Mouse (Mus musculus): Measurements from ENCODE around the gene Ksr1. TPM values are rescaled to one million over a fixed set of nuclear protein-coding genes. Genes with fewer than 3 reads are reported as not detected.
"Not testable (repeated sequence)": the region's sequence is repeated elsewhere in the genome, so short reads cannot be mapped to it uniquely, and the experiment has no call there.

The Ksr1 gene
- polyA plus RNA-seq, 1 experiment from 2014 or later = 0.81 TPM

DNA sequence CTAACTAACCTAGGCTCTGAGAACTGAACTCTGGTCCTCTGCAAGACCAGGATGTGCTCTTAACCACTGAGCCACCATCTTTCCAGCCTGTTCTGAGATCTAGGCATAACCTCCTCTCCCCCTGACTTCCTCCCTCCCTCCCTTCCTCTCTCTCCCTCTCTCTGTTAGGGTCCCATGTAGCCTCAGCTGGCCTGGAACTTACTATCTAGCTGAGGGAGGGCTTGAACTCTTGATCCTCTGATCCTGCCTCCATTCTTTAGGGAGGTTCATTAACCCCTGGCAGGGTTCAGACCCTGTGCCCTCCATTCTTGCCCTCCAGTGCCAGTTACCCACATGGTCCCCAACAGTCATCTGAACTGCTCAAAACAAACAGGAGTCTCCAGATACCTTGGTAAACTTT is 133.2 kb downstream of the Ksr1 start:
- no peaks in the 10 kb centered on the region for H3K27me3 ChIP-seq (ENCODE audit: insufficient read depth, low read length)
- H3K4me2 ChIP-seq (ENCODE audit: low read depth, low read length) = no peak overlapping the region
- no peak overlapping the region for H3K27ac ChIP-seq (ENCODE audit: low read depth)
- TF ChIP-seq EP300 (IDR thresholded peaks at IDR 0.05; ENCODE audit: low read depth) (no peak), CTCF (IDR thresholded peaks at IDR 0.05; ENCODE audit: low read depth) (no peak)
- H3K9me3 ChIP-seq (ENCODE audit: low read length) = no peaks in the 10 kb centered on the region
- H3K4me1 ChIP-seq (ENCODE audit: insufficient read depth) = peaks cover 5% of the 10 kb centered on the region
- DNase-seq (peak; percentile 2), ATAC-seq (no peak)
- H3K9ac ChIP-seq (replicated peaks) = no peak overlapping the region
- H3K36me3 ChIP-seq (replicated peaks; ENCODE audit: insufficient read depth, low read length) = no peaks in the 10 kb centered on the region
- no peak overlapping the region for H3K4me3 ChIP-seq (ENCODE audit: low read depth, low read length)

GRCm38 (mm10) chr11:79012529-79012928 is 133.7 kb downstream of the Ksr1 start:
- Histone ChIP-seq H3K9me3 (ENCODE audit: low read length) (no peaks in the 10 kb centered on the region), H3K4me3 (ENCODE audit: low read depth, low read length) (no peak overlapping the region), H3K4me2 (ENCODE audit: low read depth, low read length) (no peak overlapping the region), H3K36me3 (replicated peaks; ENCODE audit: insufficient read depth, low read length) (no peaks in the 10 kb centered on the region), H3K9ac (replicated peaks) (no peak overlapping the region), H3K4me1 (ENCODE audit: insufficient read depth) (peaks cover 7% of the 10 kb centered on the region), H3K27me3 (ENCODE audit: insufficient read depth, low read length) (no peaks in the 10 kb centered on the region), H3K27ac (ENCODE audit: low read depth) (no peak overlapping the region)
- DNase-seq (no peak), ATAC-seq (no peak)
- WGBS (ENCODE audit: insufficient replicate concordance) = 94% methylated on average over 2 of the region's 2 CpGs
- no peak for TF ChIP-seq EP300 (IDR thresholded peaks at IDR 0.05; ENCODE audit: low read depth)

DNA sequence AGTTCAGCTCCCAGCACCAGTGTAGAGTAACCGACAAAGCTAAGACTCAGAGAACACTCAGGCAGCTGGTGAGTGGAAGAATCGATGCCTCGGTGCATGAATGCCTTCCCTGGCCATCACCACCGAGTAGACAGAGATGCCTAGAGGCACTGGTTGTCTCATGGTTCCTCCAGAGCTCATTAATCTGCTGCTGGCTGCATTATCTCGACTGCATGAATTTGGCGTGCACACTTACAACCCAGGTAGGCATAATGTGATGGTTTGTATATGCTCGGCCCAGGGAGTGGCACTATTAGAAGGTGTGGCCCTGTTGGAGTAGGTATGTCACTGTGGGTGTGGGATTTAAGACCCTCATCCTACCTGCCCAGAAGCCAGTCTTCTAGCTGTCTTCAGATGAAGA is 137.3 kb downstream of the Ksr1 start:
- no peak overlapping the region for H3K4me3 ChIP-seq (ENCODE audit: low read depth, low read length)
- no peak overlapping the region for H3K9ac ChIP-seq (replicated peaks)
- H3K4me2 ChIP-seq (ENCODE audit: low read depth, low read length) = no peak overlapping the region
- WGBS (ENCODE audit: insufficient replicate concordance) = 84% methylated on average over 7 of the region's 7 CpGs
- peaks cover 19% of the 10 kb centered on the region for H3K4me1 ChIP-seq (ENCODE audit: insufficient read depth)
- no peaks in the 10 kb centered on the region for H3K9me3 ChIP-seq (ENCODE audit: low read length)
- H3K27me3 ChIP-seq (ENCODE audit: insufficient read depth, low read length) = no peaks in the 10 kb centered on the region
- no peaks in the 10 kb centered on the region for H3K36me3 ChIP-seq (replicated peaks; ENCODE audit: insufficient read depth, low read length)
- no peak for ATAC-seq
- no peak for DNase-seq
- peak overlapping the region; percentile 40; the same call in 1 of the 2 replicates for H3K27ac ChIP-seq (ENCODE audit: low read depth)
- no peak for TF ChIP-seq CTCF (IDR thresholded peaks at IDR 0.05; ENCODE audit: low read depth)
- no peak for TF ChIP-seq EP300 (IDR thresholded peaks at IDR 0.05; ENCODE audit: low read depth)

- WGBS (ENCODE audit: insufficient replicate concordance) = 56% methylated on average over 6 of the region's 6 CpGs
- DNase-seq (peak; percentile 16), ATAC-seq (peak; percentile 46; the same call in 1 of the 2 replicates)
- Histone ChIP-seq H3K4me3 (ENCODE audit: low read depth, low read length) (no peak overlapping the region), H3K4me1 (ENCODE audit: insufficient read depth) (peaks cover 25% of the 10 kb centered on the region), H3K27me3 (ENCODE audit: insufficient read depth, low read length) (no peaks in the 10 kb centered on the region), H3K9ac (replicated peaks) (no peak overlapping the region), H3K27ac (ENCODE audit: low read depth) (peak overlapping the region; percentile 40; the same call in 1 of the 2 replicates), H3K4me2 (ENCODE audit: low read depth, low read length) (no peak overlapping the region), H3K36me3 (replicated peaks; ENCODE audit: insufficient read depth, low read length) (no peaks in the 10 kb centered on the region), H3K9me3 (ENCODE audit: low read length) (no peaks in the 10 kb centered on the region)
- no peak for TF ChIP-seq CTCF (IDR thresholded peaks at IDR 0.05; ENCODE audit: low read depth)
- no peak for TF ChIP-seq EP300 (IDR thresholded peaks at IDR 0.05; ENCODE audit: low read depth)
These were observed 138.0 kb downstream of the Ksr1 start for GRCm38 (mm10) chr11:79008007-79008775.

- not testable (repeated sequence) for H3K36me3 ChIP-seq (replicated peaks; ENCODE audit: insufficient read depth, low read length); H3K9ac ChIP-seq (replicated peaks); H3K4me2 ChIP-seq (ENCODE audit: low read depth, low read length); H3K27me3 ChIP-seq (ENCODE audit: insufficient read depth, low read length); ATAC-seq; H3K4me3 ChIP-seq (ENCODE audit: low read depth, low read length); H3K9me3 ChIP-seq (ENCODE audit: low read length)
- Histone ChIP-seq H3K27ac (ENCODE audit: low read depth) (peak overlapping the region; percentile 40; the same call in 1 of the 2 replicates), H3K4me1 (ENCODE audit: insufficient read depth) (peaks cover 32% of the 10 kb centered on the region)
- WGBS (ENCODE audit: insufficient replicate concordance) = 82% methylated on average over 3 of the region's 3 CpGs
- DNase-seq = peak; percentile 1
These were observed 138.9 kb downstream of the Ksr1 start for GRCm38 (mm10) chr11:79007356-79007755.

DNA sequence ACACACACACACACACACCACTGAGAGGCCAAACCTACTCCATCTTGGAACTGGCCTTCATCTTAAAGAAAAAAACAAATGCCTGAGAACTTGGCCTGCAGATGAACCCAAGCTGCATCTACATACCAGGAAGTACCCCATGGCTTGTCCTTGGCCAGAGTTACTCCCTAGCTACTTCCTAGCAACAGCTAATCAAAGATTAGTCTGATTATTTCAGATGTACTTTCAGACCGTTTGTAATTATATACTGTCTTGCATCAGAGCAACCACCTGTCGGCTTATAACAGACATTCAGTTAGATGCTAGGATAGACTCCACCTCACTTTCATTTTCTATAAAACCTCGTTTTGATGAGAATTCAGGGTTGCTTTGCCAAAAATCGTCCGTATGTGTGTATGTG is 139.8 kb downstream of the Ksr1 start:
- no peak overlapping the region for H3K9ac ChIP-seq (replicated peaks)
- H3K36me3 ChIP-seq (replicated peaks; ENCODE audit: insufficient read depth, low read length) = no peaks in the 10 kb centered on the region
- ATAC-seq = no peak
- H3K4me1 ChIP-seq (ENCODE audit: insufficient read depth) = peaks cover 36% of the 10 kb centered on the region
- DNase-seq = no peak
- TF ChIP-seq EP300 (IDR thresholded peaks at IDR 0.05; ENCODE audit: low read depth) (no peak; the same call in 1 of the 2 replicates), CTCF (IDR thresholded peaks at IDR 0.05; ENCODE audit: low read depth) (no peak)
- WGBS (ENCODE audit: insufficient replicate concordance) = 51% methylated on average over 5 of the region's 5 CpGs
- H3K4me2 ChIP-seq (ENCODE audit: low read depth, low read length) = no peak overlapping the region
- H3K27me3 ChIP-seq (ENCODE audit: insufficient read depth, low read length) = no peaks in the 10 kb centered on the region
- H3K4me3 ChIP-seq (ENCODE audit: low read depth, low read length) = no peak overlapping the region
- H3K9me3 ChIP-seq (ENCODE audit: low read length) = no peaks in the 10 kb centered on the region
- H3K27ac ChIP-seq (ENCODE audit: low read depth) = peak overlapping the region; percentile 13; the same call in 1 of the 2 replicates

Measured in liver, postnatal 0 days (tissue).